Mouse (Mus musculus): Measurements from ENCODE around the gene Slc47a2.

Gene Slc47a2

GRCm38 (mm10) chr11:61342505-61343420 is at the start of gene Slc47a2:
Gene Slc47a2, minus strand, starts transcription at chr11:61342860.
- DNase-seq (ENCODE audit: low read depth, low spot score), result peak; percentile 69

GRCm38 (mm10) chr11:61388936-61389335 is 46.3 kb upstream of the Slc47a2 start:
- no peak for DNase-seq (ENCODE audit: low read depth, low spot score)

- DNase-seq (ENCODE audit: low read depth, low spot score), result peak; percentile 69
Measured at GRCm38 (mm10) chr11:61388012-61388411, 45.4 kb upstream of the Slc47a2 start.

GRCm38 (mm10) chr11:61387233-61387632 is 44.6 kb upstream of the Slc47a2 start:
- DNase-seq (ENCODE audit: low read depth, low spot score), result no peak

- no peak for DNase-seq (ENCODE audit: low read depth, low spot score)
Measured at GRCm38 (mm10) chr11:61385725-61386124, 43.1 kb upstream of the Slc47a2 start.

GRCm38 (mm10) chr11:61381272-61381671 is 38.6 kb upstream of the Slc47a2 start:
- no peak for DNase-seq (ENCODE audit: low read depth, low spot score)

GRCm38 (mm10) chr11:61378651-61379050 is 36.0 kb upstream of the Slc47a2 start:
- DNase-seq (ENCODE audit: low read depth, low spot score), result no peak

- peak; percentile 59 for DNase-seq (ENCODE audit: low read depth, low spot score)
Measured at GRCm38 (mm10) chr11:61377881-61378613, 35.4 kb upstream of the Slc47a2 start, which contains the start of gene Slc47a1. Gene Slc47a1, minus strand, starts transcription at chr11:61378345.

- no peak for DNase-seq (ENCODE audit: low read depth, low spot score)
Measured at GRCm38 (mm10) chr11:61368668-61369067, 26.0 kb upstream of the Slc47a2 start.

GRCm38 (mm10) chr11:61366517-61367273 is 24.0 kb upstream of the Slc47a2 start:
- no peak for DNase-seq (ENCODE audit: low read depth, low spot score)

GRCm38 (mm10) chr11:61365938-61366337 is 23.3 kb upstream of the Slc47a2 start:
- no peak for DNase-seq (ENCODE audit: low read depth, low spot score)

- DNase-seq (ENCODE audit: low read depth, low spot score), result peak; percentile 66
Measured at GRCm38 (mm10) chr11:61364096-61364495, 21.4 kb upstream of the Slc47a2 start.

- DNase-seq (ENCODE audit: low read depth, low spot score), result peak; percentile 93
Measured at GRCm38 (mm10) chr11:61361515-61362190, 19.0 kb upstream of the Slc47a2 start.

- no peak for DNase-seq (ENCODE audit: low read depth, low spot score)
Measured at GRCm38 (mm10) chr11:61356600-61356999, 13.9 kb upstream of the Slc47a2 start.

- no peak for DNase-seq (ENCODE audit: low read depth, low spot score)
Measured at GRCm38 (mm10) chr11:61356111-61356510, 13.5 kb upstream of the Slc47a2 start.

GRCm38 (mm10) chr11:61355351-61355750 is 12.7 kb upstream of the Slc47a2 start:
- DNase-seq (ENCODE audit: low read depth, low spot score), result no peak

GRCm38 (mm10) chr11:61354346-61354745 is 11.7 kb upstream of the Slc47a2 start:
- no peak for DNase-seq (ENCODE audit: low read depth, low spot score)

GRCm38 (mm10) chr11:61353038-61353437 is 10.4 kb upstream of the Slc47a2 start:
- no peak for DNase-seq (ENCODE audit: low read depth, low spot score)

- peak; percentile 58 for DNase-seq (ENCODE audit: low read depth, low spot score)
Measured at GRCm38 (mm10) chr11:61352138-61352651, 9.5 kb upstream of the Slc47a2 start.

- DNase-seq (ENCODE audit: low read depth, low spot score), result peak; percentile 89
Measured at GRCm38 (mm10) chr11:61349337-61349736, 6.7 kb upstream of the Slc47a2 start.

- no peak for DNase-seq (ENCODE audit: low read depth, low spot score)
Measured at GRCm38 (mm10) chr11:61346133-61346532, 3.5 kb upstream of the Slc47a2 start.

Measured in ZHBTc4 (cell line).